Mouse (Mus musculus): Measurements from ENCODE around the gene Treml1. TPM values are rescaled to one million over a fixed set of nuclear protein-coding genes. Genes with fewer than 3 reads are reported as not detected.
"Not testable (repeated sequence)": the region's sequence is repeated elsewhere in the genome, so short reads cannot be mapped to it uniquely, and the experiment has no call there.

Gene Treml1
- 2.0 and 2.9 TPM in 2 replicates for polyA plus RNA-seq (2014; fragmentation: Nextera tagmentation; extraction: Ambion mirVana)

- H3K9ac ChIP-seq (ENCODE audit: low read length) = no peak within 1 kb of the TSS
- no peaks in the 10 kb centered on the region for H3K36me3 ChIP-seq (ENCODE audit: control insufficient read depth, insufficient read depth, low read length)
- no peaks in the 10 kb centered on the region for H3K9me3 ChIP-seq (ENCODE audit: control insufficient read depth, low read length)
- H3K27ac ChIP-seq (ENCODE audit: low read depth, low read length) = no peak within 1 kb of the TSS
- no peaks in the 10 kb centered on the region for H3K27me3 ChIP-seq (ENCODE audit: control insufficient read depth, insufficient read depth, low read length)
- no peak within 1 kb of the TSS for H3K4me3 ChIP-seq (ENCODE audit: low read depth, low read length)
- no peak for DNase-seq (ENCODE audit: low spot score, missing footprints)
- no peak within 1 kb of the TSS for H3K4me2 ChIP-seq
- 85% methylated on average over 7 of the region's 7 CpGs for WGBS
- H3K4me1 ChIP-seq (ENCODE audit: control insufficient read depth, insufficient read depth, low read length) = no peaks in the 10 kb centered on the region
- no peak for ATAC-seq (ENCODE audit: low FRiP score)
Measured at GRCm38 (mm10) chr17:48359616-48360015, at the start of gene Treml1. Treml1 (plus strand) TSS chr17:48359916.

GRCm38 (mm10) chr17:48312124-48312523, 47.6 kb upstream of the Treml1 start:
- no peaks in the 10 kb centered on the region for H3K9me3 ChIP-seq (ENCODE audit: control insufficient read depth, low read length)
- no peak overlapping the region for H3K9ac ChIP-seq (ENCODE audit: low read length)
- no peaks in the 10 kb centered on the region for H3K27me3 ChIP-seq (ENCODE audit: control insufficient read depth, insufficient read depth, low read length)
- no peak overlapping the region for H3K4me3 ChIP-seq (ENCODE audit: low read depth, low read length)
- DNase-seq (ENCODE audit: low spot score, missing footprints) = no peak
- H3K36me3 ChIP-seq (ENCODE audit: control insufficient read depth, insufficient read depth, low read length) = no peaks in the 10 kb centered on the region
- H3K4me2 ChIP-seq = no peak overlapping the region
- 75% methylated on average over 2 of the region's 2 CpGs for WGBS
- no peaks in the 10 kb centered on the region for H3K4me1 ChIP-seq (ENCODE audit: control insufficient read depth, insufficient read depth, low read length)
- ATAC-seq (ENCODE audit: low FRiP score) = no peak
- H3K27ac ChIP-seq (ENCODE audit: low read depth, low read length) = no peak overlapping the region

GRCm38 (mm10) chr17:48315905-48316579, 43.7 kb upstream of the Treml1 start, which contains the start of gene B430306N03Rik:
B430306N03Rik (plus strand) TSS chr17:48316141.
- ATAC-seq (ENCODE audit: low FRiP score); H3K4me3 ChIP-seq (ENCODE audit: low read depth, low read length); DNase-seq (ENCODE audit: low spot score, missing footprints); H3K36me3 ChIP-seq (ENCODE audit: control insufficient read depth, insufficient read depth, low read length); H3K9ac ChIP-seq (ENCODE audit: low read length); H3K4me2 ChIP-seq; H3K27ac ChIP-seq (ENCODE audit: low read depth, low read length); H3K9me3 ChIP-seq (ENCODE audit: control insufficient read depth, low read length); H3K4me1 ChIP-seq (ENCODE audit: control insufficient read depth, insufficient read depth, low read length); H3K27me3 ChIP-seq (ENCODE audit: control insufficient read depth, insufficient read depth, low read length): not testable (repeated sequence)
- WGBS = 92% methylated on average over 3 of the region's 3 CpGs

- WGBS = 97% methylated on average over 1 of the region's 1 CpGs
- ATAC-seq (ENCODE audit: low FRiP score) (no peak), DNase-seq (ENCODE audit: low spot score, missing footprints) (no peak)
- no peaks in the 10 kb centered on the region for H3K36me3 ChIP-seq (ENCODE audit: control insufficient read depth, insufficient read depth, low read length)
- no peaks in the 10 kb centered on the region for H3K4me1 ChIP-seq (ENCODE audit: control insufficient read depth, insufficient read depth, low read length)
- no peak overlapping the region for H3K27ac ChIP-seq (ENCODE audit: low read depth, low read length)
- no peaks in the 10 kb centered on the region for H3K9me3 ChIP-seq (ENCODE audit: control insufficient read depth, low read length)
- no peak overlapping the region for H3K4me3 ChIP-seq (ENCODE audit: low read depth, low read length)
- H3K9ac ChIP-seq (ENCODE audit: low read length) = no peak overlapping the region
- no peaks in the 10 kb centered on the region for H3K27me3 ChIP-seq (ENCODE audit: control insufficient read depth, insufficient read depth, low read length)
- H3K4me2 ChIP-seq = no peak overlapping the region
Measured at GRCm38 (mm10) chr17:48318686-48319085, 41.0 kb upstream of the Treml1 start.

GRCm38 (mm10) chr17:48321279-48321678, 38.4 kb upstream of the Treml1 start:
- DNase-seq (ENCODE audit: low spot score, missing footprints) = no peak
- H3K9ac ChIP-seq (ENCODE audit: low read length) = no peak overlapping the region
- H3K9me3 ChIP-seq (ENCODE audit: control insufficient read depth, low read length) = no peaks in the 10 kb centered on the region
- 83% methylated on average over 2 of the region's 2 CpGs for WGBS
- no peaks in the 10 kb centered on the region for H3K27me3 ChIP-seq (ENCODE audit: control insufficient read depth, insufficient read depth, low read length)
- no peak overlapping the region for H3K4me2 ChIP-seq
- no peak for ATAC-seq (ENCODE audit: low FRiP score)
- no peaks in the 10 kb centered on the region for H3K36me3 ChIP-seq (ENCODE audit: control insufficient read depth, insufficient read depth, low read length)
- no peak overlapping the region for H3K4me3 ChIP-seq (ENCODE audit: low read depth, low read length)
- no peaks in the 10 kb centered on the region for H3K4me1 ChIP-seq (ENCODE audit: control insufficient read depth, insufficient read depth, low read length)
- no peak overlapping the region for H3K27ac ChIP-seq (ENCODE audit: low read depth, low read length)

GRCm38 (mm10) chr17:48323236-48323635, 36.5 kb upstream of the Treml1 start:
- DNase-seq (ENCODE audit: low spot score, missing footprints) = no peak
- Histone ChIP-seq H3K9me3 (ENCODE audit: control insufficient read depth, low read length) (no peaks in the 10 kb centered on the region), H3K4me2 (no peak overlapping the region), H3K4me3 (ENCODE audit: low read depth, low read length) (no peak overlapping the region), H3K27me3 (ENCODE audit: control insufficient read depth, insufficient read depth, low read length) (no peaks in the 10 kb centered on the region), H3K9ac (ENCODE audit: low read length) (no peak overlapping the region), H3K36me3 (ENCODE audit: control insufficient read depth, insufficient read depth, low read length) (no peaks in the 10 kb centered on the region), H3K27ac (ENCODE audit: low read depth, low read length) (no peak overlapping the region), H3K4me1 (ENCODE audit: control insufficient read depth, insufficient read depth, low read length) (no peaks in the 10 kb centered on the region)
- WGBS = 70% methylated on average over 3 of the region's 3 CpGs
- no peak for ATAC-seq (ENCODE audit: low FRiP score)

- ATAC-seq (ENCODE audit: low FRiP score) (no peak), DNase-seq (ENCODE audit: low spot score, missing footprints) (no peak)
- Histone ChIP-seq H3K9me3 (ENCODE audit: control insufficient read depth, low read length) (no peaks in the 10 kb centered on the region), H3K9ac (ENCODE audit: low read length) (no peak overlapping the region), H3K4me3 (ENCODE audit: low read depth, low read length) (no peak overlapping the region), H3K4me1 (ENCODE audit: control insufficient read depth, insufficient read depth, low read length) (no peaks in the 10 kb centered on the region), H3K27me3 (ENCODE audit: control insufficient read depth, insufficient read depth, low read length) (no peaks in the 10 kb centered on the region), H3K27ac (ENCODE audit: low read depth, low read length) (no peak overlapping the region), H3K36me3 (ENCODE audit: control insufficient read depth, insufficient read depth, low read length) (no peaks in the 10 kb centered on the region), H3K4me2 (no peak overlapping the region)
- 93% methylated on average over 5 of the region's 5 CpGs for WGBS
Measured at GRCm38 (mm10) chr17:48324258-48324657, 35.5 kb upstream of the Treml1 start.

- Histone ChIP-seq H3K4me1 (ENCODE audit: control insufficient read depth, insufficient read depth, low read length) (no peaks in the 10 kb centered on the region), H3K36me3 (ENCODE audit: control insufficient read depth, insufficient read depth, low read length) (no peaks in the 10 kb centered on the region), H3K9ac (ENCODE audit: low read length) (no peak overlapping the region), H3K27me3 (ENCODE audit: control insufficient read depth, insufficient read depth, low read length) (no peaks in the 10 kb centered on the region), H3K4me3 (ENCODE audit: low read depth, low read length) (no peak overlapping the region), H3K27ac (ENCODE audit: low read depth, low read length) (no peak overlapping the region), H3K4me2 (no peak overlapping the region), H3K9me3 (ENCODE audit: control insufficient read depth, low read length) (no peaks in the 10 kb centered on the region)
- ATAC-seq (ENCODE audit: low FRiP score) = no peak
- WGBS = 91% methylated on average over 6 of the region's 6 CpGs
- DNase-seq (ENCODE audit: low spot score, missing footprints) = no peak
Measured at GRCm38 (mm10) chr17:48325093-48325492, 34.6 kb upstream of the Treml1 start.

- Histone ChIP-seq H3K4me1 (ENCODE audit: control insufficient read depth, insufficient read depth, low read length) (no peaks in the 10 kb centered on the region), H3K9me3 (ENCODE audit: control insufficient read depth, low read length) (no peaks in the 10 kb centered on the region), H3K27ac (ENCODE audit: low read depth, low read length) (no peak overlapping the region), H3K9ac (ENCODE audit: low read length) (no peak overlapping the region), H3K27me3 (ENCODE audit: control insufficient read depth, insufficient read depth, low read length) (no peaks in the 10 kb centered on the region), H3K4me3 (ENCODE audit: low read depth, low read length) (no peak overlapping the region), H3K4me2 (no peak overlapping the region), H3K36me3 (ENCODE audit: control insufficient read depth, insufficient read depth, low read length) (no peaks in the 10 kb centered on the region)
- 92% methylated on average over 11 of the region's 11 CpGs for WGBS
- no peak for DNase-seq (ENCODE audit: low spot score, missing footprints)
- no peak for ATAC-seq (ENCODE audit: low FRiP score)
Measured at GRCm38 (mm10) chr17:48325638-48326037, 34.1 kb upstream of the Treml1 start.
